Comparison of ENCODE assay signal across 24 mouse cellular contexts in the genomic region with DNA sequence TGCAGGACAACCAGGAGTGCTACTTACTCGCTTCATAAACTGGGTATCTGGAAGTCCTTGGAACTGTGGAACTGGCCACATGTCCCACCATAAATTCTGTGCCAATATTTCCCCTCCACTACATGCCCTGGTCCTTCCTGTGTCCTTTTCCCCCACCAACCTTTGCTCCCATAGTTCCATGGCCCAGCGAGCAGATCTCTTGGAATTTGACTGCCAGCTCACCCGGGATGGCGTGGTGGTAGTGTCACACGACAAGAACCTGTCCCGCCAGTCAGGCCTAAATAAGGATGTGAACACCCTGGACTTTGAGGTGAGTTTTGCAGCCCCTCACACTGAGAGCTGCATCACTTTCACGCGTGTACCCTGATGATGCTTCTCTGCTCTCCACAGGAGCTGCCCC.
"Had no signal": no experiment of that assay in that cellular context is flagged by ENCODE, and none has a peak within 500 bp of the region (broad histone marks: within the 10 kb centered on the region; RNA-seq: fewer than 3 reads in every experiment).

No protein-coding gene starts in this region.

- H3K4me3 ChIP-seq: gastrocnemius, adult 2 months; heart, embryonic 10.5 days; heart, embryonic 12.5 days; hindbrain, embryonic 10.5 days; hindbrain, embryonic 12.5 days; intestine, embryonic 15.5 days; layer of hippocampus, adult 2 months; left cerebral cortex, adult 2 months; limb, embryonic 10.5 days; limb, embryonic 12.5 days; liver, embryonic 13.5 days; liver, embryonic 15.5 days had no signal

- H3K9ac ChIP-seq: heart, embryonic 12.5 days; hindbrain, embryonic 12.5 days; hindbrain, embryonic 14.5 days; intestine, embryonic 15.5 days; liver, embryonic 13.5 days; liver, embryonic 15.5 days had no signal

- H3K4me1 ChIP-seq: limb, embryonic 12.5 days had no signal

- DNase-seq: gastrocnemius, adult 2 months; gastrocnemius, postnatal 10 days; gastrocnemius, postnatal 25 days; heart, adult 18-20 months; heart, postnatal 10 days; heart, postnatal 4 days; kidney, adult 8-10 months; liver; liver, embryonic 13.5 days had no signal

- ATAC-seq: hindbrain, embryonic 16.5 days; inflammation-experienced regulatory T-cells, adult 6 months; intestine, postnatal 0 days had no signal

- H3K27ac ChIP-seq: gastrocnemius, adult 2 months; hindbrain, embryonic 10.5 days; hindbrain, embryonic 12.5 days; hindbrain, embryonic 14.5 days; intestine, embryonic 15.5 days; layer of hippocampus, adult 2 months; left cerebral cortex, adult 2 months; limb, embryonic 10.5 days; limb, embryonic 12.5 days; liver, embryonic 13.5 days; liver, embryonic 15.5 days had no signal

- H3K27me3 ChIP-seq: heart, embryonic 12.5 days; hindbrain, embryonic 12.5 days; intestine, embryonic 15.5 days; limb, embryonic 12.5 days; liver, embryonic 13.5 days; liver, embryonic 15.5 days had no signal

- H3K9me3 ChIP-seq: heart, embryonic 10.5 days; heart, embryonic 12.5 days; hindbrain, embryonic 10.5 days; hindbrain, embryonic 12.5 days; intestine, embryonic 15.5 days; limb, embryonic 10.5 days; limb, embryonic 12.5 days; liver, embryonic 13.5 days; liver, embryonic 15.5 days had no signal

- H3K4me2 ChIP-seq: heart, embryonic 12.5 days; hindbrain, embryonic 12.5 days; hindbrain, embryonic 14.5 days; intestine, embryonic 15.5 days; limb, embryonic 12.5 days; liver, embryonic 11.5 days; liver, embryonic 13.5 days; liver, embryonic 15.5 days had no signal
